Mouse (Mus musculus) CH12F3 (cell line): ENCODE data around the gene Gmds.

Experiments
- in situ Hi-C: fragments of 300-500 bp; cut with MboI; formaldehyde crosslinking; loops from 2 replicates; pipeline ENCODE4 v1.14.3; 2020; ENCODE audit warnings: low sequenced_read_pairs

The Gmds gene

DNA sequence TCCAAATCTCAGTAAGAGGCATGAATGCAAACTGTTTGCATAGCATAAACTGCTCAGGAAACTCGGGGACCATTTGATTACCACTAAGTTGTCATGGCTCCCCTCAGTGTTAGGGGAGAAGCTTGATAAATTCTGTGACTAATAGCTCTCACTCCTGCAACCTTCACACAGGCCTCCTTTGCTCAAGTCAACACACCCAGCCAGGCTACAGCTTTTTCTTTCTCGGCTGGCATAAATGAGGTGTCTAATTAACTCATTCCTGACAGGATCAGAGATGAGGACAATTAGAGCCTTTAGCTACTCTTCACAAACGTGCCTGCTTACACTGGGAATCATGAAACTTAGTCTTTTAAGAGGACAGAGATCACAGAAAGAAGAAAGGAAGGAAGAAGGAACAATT, 70.3 kb downstream of the Gmds start:
- in situ Hi-C loops: no loop called here

DNA sequence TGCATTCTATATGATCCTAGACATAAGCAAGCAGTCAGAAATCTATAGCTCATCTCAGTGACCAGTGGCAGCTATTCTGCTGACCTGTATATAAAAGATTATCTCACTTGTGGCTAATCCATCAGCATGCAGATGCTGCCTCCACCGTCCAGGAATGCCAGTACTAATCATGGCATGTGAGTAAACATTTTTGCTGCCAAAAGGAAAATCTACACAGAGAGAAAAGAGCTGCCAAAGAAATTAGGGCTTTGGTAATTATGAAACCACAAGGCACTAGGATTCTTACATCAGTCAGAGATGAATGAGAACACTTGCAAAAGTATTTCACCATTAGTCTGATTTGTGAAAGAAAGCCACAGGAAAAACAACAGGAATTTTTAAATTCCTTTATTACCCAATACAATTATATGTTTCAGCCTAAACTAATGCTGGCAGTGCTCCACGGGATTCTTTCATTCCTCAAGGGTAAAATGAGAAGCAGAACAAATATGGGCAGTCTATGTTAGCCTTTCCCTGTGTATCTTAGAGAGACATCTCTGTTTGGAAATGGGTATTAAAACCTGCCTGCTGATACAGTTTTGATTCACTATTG, 71.3 kb downstream of the Gmds start:
- in situ Hi-C loops: no loop called here

DNA sequence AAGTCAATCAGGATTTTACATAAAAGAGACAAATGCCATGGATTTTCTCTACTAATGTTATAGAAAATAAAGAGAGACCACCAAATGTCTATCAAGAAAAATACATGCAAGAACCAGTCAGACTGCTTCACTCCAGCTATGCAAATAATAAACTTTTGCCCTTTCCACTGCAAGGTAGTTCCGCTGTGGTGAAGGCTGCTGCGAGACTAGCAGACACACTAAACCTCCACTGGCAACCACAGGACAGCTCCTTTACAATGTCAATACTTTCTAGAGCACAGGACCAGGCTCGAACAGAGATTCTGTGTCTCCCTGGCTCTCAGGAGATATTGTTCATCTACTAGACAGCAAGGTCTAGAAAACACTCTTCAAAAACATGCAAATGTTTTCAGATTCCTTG, 71.8 kb downstream of the Gmds start:
- in situ Hi-C loops: no loop called here

DNA sequence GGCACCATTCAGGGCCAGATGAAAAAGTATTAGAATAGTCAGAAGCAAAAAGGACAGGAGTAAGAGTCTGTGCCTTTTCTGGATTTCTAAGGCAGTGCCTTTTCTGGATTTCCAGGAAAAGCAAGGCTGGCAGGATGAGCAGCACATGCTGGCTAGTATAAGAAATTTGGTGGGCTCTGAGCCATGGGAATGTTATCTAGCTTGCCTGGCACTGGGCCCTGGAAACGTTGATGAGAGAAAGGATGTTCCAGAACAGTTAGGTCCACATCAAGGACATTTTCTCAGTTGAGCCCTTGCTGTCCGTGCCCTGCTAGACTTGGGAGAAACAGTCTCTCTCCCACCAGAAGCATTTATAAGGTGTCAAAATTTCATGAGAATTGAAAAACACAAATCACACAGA, 82.4 kb downstream of the Gmds start:
- in situ Hi-C loops: no loop called here

DNA sequence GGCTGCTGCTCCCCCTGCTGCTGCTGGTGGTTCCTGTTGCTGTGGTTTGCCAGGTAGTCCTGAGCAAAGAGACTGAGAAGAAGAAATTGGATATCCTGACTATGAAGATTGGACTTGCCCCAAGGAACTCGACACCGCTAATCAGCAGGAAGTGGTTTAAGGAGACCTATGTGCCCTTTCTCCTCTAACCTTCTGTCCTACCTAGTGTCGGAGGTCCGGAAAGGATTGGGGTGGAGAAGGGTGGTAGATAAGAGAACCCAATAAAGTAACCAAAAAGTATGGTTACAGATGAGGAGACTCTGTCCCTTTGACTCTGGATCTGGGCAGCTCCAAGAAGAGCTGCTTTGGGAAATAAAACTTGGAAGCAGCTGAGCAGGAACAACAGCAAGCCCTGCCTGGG, 86.3 kb downstream of the Gmds start:
- in situ Hi-C loops: no loop called here

DNA sequence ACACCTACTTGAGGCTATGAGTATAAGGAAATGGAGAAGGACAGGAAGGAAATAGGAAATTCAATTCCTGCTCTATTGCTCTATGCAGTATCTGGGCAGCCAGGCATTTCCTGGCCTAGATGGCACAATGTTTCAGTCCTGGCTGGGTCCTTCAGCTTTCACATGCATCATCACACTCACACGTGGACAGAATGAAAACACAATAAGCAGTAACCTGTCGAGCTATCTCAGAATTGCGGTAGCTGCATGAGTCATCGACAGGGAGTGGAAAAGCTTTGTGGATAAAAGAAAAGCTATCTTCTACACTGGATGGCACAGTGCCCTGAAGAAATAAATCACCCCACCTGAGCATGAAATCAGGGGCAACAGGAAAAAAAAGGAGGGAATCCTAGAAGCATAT, 96.3 kb downstream of the Gmds start:
- in situ Hi-C loops: no loop called here

DNA sequence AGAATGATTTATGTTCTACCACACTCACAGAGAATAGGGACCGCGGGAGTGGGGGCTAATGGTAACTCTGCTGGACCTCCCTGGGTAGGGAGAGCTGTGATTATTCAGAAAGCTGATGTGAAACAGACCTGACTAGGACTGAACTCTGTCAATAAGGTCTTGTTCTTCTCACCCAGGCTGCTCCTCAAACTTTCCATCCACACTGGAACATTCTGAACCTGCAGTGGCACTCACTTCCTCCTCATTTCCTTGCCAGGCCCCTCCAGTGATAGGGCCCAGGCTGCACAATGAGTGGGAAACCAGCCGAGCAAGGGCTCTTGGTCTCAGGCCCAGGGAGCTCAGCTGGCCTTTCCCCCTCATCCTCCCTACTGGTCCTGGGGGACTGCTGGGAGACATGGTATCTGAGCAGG, 102.3 kb downstream of the Gmds start:
- in situ Hi-C loops: no loop called here

DNA sequence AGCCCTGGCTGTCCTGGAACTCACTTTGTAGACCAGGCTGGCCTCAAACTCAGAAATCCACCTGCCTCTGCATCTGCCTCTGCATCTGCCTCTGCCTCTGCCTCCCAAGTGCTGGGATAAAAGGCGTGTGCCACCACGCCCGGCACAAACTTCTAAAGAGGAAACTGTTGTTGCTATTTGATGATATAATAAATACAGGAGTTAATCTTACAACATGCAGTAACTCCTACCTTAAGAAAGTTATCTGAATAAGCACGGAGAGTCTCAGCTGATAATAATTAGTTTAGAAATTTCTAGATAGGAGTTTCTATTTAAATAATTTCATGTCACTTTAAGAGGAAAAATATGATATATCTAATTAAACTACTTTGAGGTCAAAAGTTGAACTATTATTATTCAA, 103.5 kb downstream of the Gmds start:
- in situ Hi-C loops: no loop called here

DNA sequence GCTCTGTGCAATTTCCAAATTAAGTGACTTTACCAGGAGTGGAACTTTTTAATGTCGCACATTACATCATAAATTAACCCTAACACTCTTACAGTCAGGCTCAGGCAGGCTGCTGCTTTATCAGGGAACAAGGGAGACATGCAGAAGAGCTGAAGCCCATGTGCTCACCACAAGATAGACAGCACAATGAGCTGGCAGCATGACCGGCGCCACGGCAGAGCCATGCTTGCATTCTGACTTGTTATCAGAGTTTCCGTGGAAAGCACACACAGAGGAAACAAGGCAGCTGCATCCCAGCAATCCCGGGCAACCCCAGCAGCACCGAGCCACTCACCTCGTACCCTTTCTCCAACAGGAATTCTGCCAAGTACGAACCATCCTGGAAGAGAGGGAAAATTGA, 104.5 kb downstream of the Gmds start:
- in situ Hi-C loops: no loop called here

DNA sequence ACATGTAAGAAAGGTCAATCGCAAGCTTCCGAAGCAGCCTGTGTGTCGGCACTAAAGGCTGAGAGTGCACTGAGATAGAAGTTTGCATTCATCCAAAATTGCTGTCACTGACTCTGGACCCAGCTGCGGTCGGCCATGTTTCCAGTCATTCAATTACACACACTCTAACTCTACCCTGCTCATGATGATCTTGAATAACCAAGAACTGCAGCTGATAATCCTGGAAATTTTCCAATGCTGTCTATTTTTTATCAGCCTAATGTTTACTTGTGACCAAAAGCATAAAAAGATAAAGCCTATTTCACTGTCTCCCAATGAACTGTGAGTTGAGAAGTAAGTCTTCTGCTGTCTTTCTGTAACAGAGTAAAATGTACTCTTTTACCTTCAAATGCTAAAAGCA, 106.1 kb downstream of the Gmds start:
- in situ Hi-C loops: no loop called here

DNA sequence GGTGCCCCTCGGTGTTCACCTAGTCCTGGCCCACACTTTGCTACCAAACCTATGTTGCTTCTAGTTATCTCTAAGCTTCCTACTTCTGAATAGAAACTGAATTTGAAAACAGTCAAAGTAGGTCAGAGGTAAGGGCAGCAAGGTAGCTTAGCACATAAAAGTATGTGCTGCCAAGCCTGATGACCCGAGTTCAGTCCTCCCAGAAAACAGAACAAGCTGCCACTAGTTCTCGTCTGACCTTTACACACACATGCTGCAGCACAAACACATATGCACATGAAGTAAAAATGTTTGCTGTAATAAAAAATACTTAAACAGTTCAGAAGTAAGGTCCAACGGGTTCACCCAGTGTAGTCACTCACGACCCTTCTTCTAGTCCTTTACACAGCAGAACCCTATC, 106.6 kb downstream of the Gmds start:
- in situ Hi-C loops: no loop called here

DNA sequence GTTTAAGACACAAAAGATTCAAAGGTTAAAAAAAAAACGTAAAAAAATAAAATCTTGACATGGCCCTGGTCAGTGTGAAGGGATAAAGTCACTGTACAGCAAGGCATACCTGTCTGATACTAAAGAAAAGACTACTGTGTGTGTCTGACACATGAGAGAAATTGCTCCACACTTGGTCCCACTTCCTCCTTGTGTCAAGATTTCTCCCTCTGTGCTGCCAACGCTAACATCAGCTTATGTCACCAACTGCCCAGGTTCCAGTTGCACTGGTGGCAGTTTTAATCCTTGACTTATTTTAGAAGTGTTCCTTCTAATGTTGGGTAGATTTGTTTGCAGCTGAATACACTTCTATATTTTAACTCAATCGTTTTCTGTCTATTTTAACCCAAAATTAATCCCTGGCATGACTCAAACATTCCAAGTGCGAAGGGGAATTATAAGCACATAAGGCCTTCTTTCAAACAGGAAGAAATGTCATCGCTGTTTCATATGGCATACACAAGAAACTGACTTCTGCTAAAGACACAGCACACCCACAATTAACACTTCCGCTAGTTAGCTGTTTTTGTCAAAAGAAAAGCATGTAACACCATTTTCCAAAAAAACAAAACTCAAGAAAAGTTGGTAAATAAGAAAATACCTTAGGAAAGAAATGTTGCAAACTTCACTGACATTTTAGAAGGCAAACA, 110.5 kb downstream of the Gmds start:
- in situ Hi-C loops: no loop called here

DNA sequence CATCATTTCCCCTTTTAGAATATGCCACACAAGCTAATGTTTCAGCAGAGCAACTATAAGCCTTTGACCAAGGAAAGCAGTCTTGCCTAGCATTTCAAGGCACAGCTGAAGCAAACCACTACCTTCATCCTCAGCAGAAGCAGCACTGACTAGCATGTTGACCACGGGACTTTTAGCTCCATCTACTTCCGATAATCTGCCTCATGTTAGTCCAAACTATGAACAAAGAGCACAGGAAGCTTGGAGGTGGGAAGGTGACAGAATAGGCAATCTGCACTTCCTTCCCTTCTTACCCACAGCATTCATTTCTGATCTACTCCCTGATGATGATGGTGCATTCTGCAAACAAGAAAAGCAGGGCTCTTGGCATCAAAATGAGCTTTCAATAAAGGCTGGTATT, 120.9 kb downstream of the Gmds start:
- in situ Hi-C loops: loop anchor here (10.0 kb wide), 1 partner anchor 423 kb away; no protein-coding TSS in a partner anchor

DNA sequence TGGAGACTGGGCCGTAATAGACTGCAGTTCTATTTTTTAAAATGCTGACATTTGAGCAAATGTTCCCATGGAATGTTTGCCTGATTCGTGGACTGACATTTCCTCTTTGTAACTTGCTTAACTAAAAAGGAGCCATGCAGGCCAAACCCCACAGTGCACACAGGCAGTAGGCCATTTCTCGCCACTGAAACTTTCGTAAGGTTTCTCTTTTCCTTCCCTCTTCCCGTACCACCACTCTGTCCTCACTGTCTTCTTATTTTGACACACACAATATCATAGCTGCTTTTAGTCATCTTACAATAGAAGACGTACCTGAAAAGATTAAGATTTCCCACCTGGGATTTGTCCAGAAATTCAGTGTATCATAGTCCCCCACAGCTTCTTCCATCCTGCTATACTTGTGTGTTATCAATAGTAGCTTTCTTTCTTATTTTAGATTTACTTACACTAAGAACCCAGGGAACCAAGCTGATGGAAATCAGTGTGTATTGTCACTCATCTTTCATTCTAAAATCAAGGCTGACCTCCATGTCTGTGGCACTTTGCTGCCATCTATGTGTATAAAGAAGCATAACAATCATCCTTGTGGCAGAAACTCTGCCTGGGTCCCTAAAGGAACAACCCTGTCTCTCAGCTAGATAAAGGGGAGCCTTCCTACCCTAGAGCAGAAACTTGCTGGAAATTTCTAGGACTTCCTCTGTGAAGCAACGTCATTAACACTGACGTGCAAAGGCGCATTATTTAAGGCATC, 124.7 kb downstream of the Gmds start:
- in situ Hi-C loops: loop anchor here (10.0 kb wide), 1 partner anchor 419 kb away; no protein-coding TSS in a partner anchor

DNA sequence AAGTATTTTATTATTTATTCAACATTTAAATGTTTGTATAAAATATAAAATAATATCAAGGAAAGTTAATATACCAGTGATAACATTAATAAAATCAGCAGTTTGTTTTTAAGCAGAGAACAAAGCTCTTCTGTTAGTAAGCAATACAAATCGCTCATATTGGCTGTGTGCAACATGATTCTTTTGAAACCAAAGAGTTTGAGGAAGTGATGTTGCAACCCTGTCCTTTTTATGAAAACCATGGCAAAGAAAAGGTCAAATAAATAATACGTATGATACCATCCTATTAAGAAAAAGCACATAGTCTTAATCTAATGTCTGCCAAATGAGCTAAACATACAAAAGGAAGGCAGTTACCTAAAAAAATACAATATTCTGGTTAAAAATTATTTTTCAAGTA, 126.4 kb downstream of the Gmds start:
- in situ Hi-C loops: loop anchor here (10.0 kb wide), 1 partner anchor 417 kb away; no protein-coding TSS in a partner anchor

DNA sequence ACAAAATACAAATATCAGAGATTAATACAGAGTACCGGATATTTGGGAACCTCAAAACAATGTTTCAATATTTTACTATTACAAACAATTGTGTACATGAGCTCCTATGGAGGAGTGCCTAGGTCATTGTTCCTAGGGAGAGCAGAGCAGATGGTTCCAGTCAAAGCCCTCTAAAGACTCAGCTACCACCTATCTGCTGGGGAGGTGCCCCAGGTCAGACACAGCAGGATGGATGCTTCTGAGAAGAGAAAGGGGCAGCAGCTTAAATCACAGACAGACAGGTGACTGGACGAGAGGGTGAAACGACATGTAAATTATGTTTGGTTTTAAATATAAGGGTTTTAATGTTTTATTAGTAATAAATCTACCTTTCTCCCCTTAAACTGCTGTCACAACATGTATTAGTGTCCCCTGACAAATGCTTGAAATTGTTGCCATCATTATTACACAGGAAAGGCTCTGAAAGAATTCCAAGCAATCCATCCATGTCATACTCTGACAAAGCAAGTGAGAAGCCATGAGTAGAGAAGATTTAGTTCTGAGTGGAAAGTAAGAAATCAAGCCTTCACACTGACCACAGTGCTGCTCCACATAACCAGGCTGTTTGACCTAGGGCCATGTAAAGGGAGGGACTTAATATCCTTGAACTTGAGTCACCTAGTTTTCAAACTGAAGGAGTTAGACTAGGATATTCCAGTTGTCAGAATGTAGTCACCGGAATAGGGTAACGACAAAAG, 131.2 kb downstream of the Gmds start:
- in situ Hi-C loops: no loop called here

DNA sequence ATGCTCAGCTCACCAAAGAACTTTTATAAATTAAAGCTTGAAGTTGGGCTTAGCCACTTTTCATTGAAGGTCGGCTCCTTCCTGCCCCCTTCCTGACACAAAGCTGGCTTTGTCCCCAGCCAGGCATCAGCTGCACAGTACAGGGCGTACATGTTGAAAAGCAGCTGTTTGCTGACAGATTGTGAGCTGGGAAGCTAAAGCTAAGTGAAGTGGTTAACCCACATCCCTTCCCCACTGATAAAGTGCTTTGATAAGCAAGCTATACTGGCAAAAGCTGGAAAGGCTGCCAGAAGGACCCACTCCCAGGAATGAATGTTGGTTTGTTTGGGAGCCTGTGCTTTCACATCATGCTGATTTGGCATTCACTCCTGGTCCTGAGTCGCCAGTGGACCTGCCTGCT, 158.6 kb downstream of the Gmds start:
- in situ Hi-C loops: no loop called here

DNA sequence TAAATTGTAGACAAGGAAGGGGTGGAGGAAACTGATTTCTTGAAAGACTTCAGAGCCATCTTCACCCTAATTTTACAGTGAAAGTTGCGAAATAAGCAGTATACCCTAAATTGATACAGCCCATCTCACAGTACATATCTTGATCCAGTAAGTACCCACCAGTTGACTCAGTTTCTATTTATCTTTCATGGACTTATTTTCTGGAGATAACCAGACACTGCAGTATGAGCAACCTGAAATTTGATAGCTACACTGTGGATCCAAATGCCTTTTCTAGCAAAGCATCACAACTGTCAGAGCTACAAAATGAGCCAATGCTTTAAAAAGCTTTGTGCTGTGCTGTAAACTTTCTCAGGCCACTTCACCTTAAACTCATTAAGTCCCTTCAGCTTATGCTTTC, 159.9 kb downstream of the Gmds start:
- in situ Hi-C loops: no loop called here

DNA sequence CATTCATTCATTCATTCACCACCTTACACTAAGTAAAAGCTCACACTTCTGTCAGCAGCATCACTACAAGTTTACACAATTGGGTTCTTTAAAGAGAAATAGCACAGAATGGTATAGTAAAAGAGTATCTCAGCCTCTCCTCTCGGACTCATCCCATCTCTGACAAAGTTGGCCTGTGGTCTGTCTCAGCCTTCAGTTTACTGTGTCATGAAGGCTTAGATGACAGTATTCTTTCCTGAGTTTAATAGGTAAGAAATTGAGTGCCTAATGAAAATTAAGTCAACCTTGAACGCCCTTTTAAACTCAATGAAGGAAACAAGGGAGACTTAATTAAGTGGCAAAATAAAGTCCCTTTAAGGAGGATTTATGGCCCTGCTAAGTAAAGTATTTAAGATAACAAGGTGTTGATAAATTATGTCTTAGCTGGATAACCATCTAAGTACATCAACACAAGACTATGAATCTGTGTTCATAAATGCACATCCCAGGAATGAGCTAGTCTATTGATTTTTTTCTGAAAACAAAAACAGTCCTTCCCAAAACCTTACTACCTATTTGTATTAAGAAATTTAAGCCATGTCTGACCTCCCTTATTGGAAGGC, 160.6 kb downstream of the Gmds start:
- in situ Hi-C loops: no loop called here

DNA sequence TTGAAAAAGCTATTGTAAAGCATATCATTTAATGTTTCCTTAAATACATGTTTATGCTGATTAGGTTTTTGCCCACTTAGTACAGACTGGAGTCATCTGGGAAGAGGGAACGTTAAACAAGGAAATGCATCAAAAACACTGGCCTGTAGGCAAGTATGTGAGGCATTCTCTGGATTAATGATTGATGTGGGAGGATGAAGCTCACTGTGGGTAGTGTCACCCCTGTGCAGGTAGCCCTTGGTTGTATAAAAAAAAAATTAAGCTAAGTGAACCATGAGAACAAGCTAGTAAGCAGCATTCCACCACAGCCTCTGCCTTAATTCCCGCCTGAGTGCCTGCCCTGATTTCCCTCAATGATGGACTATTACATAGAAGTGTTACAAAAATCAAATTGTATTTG, 163.5 kb downstream of the Gmds start:
- in situ Hi-C loops: no loop called here

DNA sequence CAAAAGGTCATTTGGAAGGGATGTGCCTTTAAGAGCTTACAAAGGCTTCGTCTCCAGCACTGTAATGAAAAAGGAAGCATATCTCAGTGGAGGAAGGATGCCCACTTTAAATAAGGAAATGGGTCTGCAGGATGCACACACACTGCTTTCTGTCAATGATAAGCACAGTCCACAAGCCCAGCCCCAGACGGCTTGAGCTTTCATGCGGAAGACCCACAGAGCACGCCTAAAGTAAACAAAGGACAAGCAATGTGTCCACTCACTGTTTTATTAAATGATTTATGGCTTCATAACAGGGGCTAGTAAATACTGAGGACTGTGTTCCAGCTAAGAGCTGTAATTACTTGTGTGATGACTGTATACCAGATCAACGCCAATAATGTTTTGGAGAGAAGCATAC, 169.4 kb downstream of the Gmds start:
- in situ Hi-C loops: no loop called here
